Mouse (Mus musculus): Measurements from ENCODE around the gene Slc5a3. TPM values are rescaled to one million over a fixed set of nuclear protein-coding genes. Genes with fewer than 3 reads are reported as not detected.
A peak's percentile ranks its signal among the peaks of the same experiment; 100 is the strongest.

Slc5a3 gene
- polyA plus RNA-seq (2015; fragmentation: Nextera tagmentation; extraction: Ambion mirVana): 13.1 and 14.9 TPM in 2 replicates

DNA sequence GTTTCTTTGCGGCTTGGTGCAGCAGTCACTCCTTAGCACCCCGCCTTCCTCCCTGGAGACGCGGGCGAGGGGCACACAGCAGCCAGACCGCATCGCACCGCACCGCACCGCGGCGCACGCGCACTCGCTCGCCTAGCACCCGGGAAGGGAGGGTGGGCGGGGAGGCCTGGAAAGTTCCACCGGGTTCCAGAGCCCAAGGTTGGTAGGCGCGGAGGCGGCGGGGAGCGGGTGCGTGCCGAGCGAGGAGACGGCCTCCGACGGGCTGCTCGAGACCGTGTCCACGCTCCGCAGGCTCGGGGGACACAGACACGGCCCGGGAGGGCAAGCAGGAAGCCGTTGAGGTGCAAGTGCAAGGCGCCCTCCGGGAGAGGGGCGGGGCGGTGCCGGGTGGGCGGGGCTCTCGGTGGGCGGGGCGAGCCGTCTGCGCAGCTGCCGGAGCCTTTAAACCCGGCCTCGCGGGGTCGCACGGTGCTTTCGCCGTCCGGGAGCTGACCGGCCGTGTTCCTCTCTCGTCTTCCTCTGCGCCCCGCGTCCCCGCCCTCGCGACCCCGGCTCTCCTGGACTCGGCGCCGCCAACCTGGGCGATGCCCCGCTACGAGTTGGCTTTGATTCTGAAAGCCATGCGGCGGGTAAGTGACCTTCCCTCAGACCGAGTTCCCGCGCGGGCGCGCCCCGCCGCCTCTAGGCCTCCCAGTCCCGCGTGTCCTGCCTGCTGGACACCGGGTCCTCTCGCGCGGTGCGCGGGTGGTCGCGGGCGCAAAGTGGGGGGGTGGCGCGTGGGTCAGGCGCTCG, at the start of gene Slc5a3, which contains the start of the genes Mrps6 and Gm49711:
Gene Slc5a3, plus strand, starts transcription at position 471 of the 792 bp plus-strand sequence.
Gene Mrps6, plus strand, starts transcription at position 419 of the 792 bp plus-strand sequence.
Gene Gm49711, plus strand, starts transcription at position 465 of the 792 bp plus-strand sequence.
- under 1% methylated on average over 99 of the region's 99 CpGs for WGBS
- Histone ChIP-seq H3K36me3 (peaks cover 25% of the 10 kb centered on the region), H3K4me3 (peak within 1 kb of the TSS; percentile 92), H3K27me3 (no peaks in the 10 kb centered on the region), H3K9me3 (peaks cover 7% of the 10 kb centered on the region; the same call in 1 of the 2 replicates), H3K4me2 (peak within 1 kb of the TSS; percentile 84), H3K4me1 (replicated peaks) (peaks cover 37% of the 10 kb centered on the region), H3K27ac (replicated peaks) (peak within 1 kb of the TSS; percentile 92), H3K9ac (peak within 1 kb of the TSS; percentile 92)
- ATAC-seq (ENCODE audit: low read depth): peak; percentile 94

DNA sequence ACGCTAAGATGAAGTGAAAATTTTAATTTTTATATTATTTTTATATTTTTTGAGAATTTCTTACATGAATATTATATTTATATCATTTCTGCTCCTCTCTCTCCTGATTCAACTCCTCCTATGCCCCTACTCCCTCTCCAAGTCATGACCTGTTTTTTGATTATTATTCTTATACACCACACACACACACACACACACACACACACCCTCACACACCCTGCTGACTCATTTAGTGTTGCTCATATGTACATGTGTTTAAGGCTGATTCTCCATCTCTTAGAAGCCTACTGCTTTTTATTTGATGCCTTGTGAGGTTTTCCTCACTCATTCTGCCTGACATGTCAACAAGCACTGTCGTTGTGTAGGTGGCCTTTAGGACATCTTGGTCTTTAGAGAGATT, 48.5 kb upstream of the Slc5a3 start:
- Histone ChIP-seq H3K9me3 (no peaks in the 10 kb centered on the region), H3K27me3 (no peaks in the 10 kb centered on the region), H3K9ac (no peak overlapping the region), H3K4me2 (no peak overlapping the region), H3K27ac (replicated peaks) (no peak overlapping the region), H3K36me3 (no peaks in the 10 kb centered on the region), H3K4me1 (replicated peaks) (no peaks in the 10 kb centered on the region), H3K4me3 (no peak overlapping the region)
- ATAC-seq (ENCODE audit: low read depth): no peak
- 91% methylated on average over 2 of the region's 2 CpGs for WGBS

DNA sequence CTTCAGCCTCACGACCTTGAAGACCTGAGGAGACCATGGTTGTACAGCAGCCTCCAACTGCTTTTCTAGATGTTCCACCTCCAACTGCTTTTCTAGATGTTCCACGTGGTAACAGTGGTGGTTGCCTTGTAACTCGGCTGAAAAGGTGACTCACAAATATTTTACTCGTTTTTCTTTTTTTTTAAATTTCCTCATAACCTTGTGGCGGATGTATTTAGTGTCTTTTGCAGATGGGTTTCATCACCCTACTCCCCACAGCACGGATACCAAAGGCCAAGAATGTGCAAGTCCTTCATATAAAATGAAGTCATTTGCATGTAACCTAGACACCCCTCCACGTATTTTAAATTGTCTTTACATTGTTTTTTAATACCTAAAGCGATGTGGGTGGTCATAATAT, 41.3 kb upstream of the Slc5a3 start:
- WGBS: 91% methylated on average over 8 of the region's 8 CpGs
- Histone ChIP-seq H3K36me3 (no peaks in the 10 kb centered on the region), H3K4me1 (replicated peaks) (peaks cover 15% of the 10 kb centered on the region), H3K9ac (no peak overlapping the region), H3K9me3 (no peaks in the 10 kb centered on the region), H3K27me3 (no peaks in the 10 kb centered on the region), H3K27ac (replicated peaks) (no peak overlapping the region), H3K4me3 (no peak overlapping the region), H3K4me2 (no peak overlapping the region)
- no peak for ATAC-seq (ENCODE audit: low read depth)

DNA sequence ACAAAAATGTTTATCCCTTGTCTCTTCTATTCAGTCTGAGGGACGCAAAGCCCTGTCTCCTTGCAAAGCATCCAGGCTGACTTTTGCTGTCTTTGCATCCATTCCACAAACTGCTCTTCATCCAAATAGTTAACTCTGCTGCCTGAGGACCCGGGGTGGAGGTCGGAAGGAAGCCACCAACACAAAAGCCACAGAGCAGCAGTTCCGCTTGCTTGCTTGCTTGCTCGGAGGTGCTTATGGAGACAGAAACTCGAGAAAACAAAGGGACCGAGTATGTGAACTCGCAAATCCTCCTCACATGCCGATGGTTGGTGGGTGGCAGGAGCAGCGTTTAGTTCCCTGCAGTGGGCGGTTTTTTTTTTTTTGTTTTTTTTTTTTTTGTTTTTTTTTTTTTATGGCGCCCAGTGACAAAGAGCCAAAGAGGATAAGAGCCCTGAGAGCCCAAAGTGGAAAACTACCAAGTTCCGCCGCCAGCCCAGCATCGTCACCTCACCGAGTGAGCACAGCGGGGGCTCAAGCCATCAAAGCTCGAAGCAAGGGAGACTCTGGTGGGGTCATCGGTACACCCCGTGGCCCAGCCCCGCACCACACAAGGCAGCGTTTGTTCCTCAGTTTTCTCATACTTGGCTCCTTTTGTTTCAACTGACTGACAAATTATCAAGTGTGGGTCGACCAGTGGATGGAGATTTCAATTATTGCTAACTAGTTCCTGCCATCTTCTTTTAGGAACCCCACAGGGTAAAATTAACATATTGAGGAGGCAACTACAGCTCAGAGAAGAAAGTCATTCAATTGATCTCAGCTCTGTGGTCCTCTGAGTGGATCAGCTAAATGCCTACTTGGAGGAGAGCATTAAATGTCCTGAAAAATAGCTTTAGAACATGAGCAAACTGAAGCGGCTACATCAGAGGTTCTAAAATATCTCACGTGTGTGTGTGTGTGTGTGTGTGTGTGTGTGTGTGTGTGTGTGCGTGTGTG, 38.7 kb upstream of the Slc5a3 start:
- 8% methylated on average over 26 of the region's 26 CpGs for WGBS
- Histone ChIP-seq H3K27me3 (no peaks in the 10 kb centered on the region), H3K4me1 (replicated peaks) (peaks cover 15% of the 10 kb centered on the region), H3K9ac (peak overlapping the region; percentile 61), H3K4me2 (peak overlapping the region; percentile 54), H3K4me3 (peak overlapping the region; percentile 31), H3K9me3 (no peaks in the 10 kb centered on the region), H3K27ac (replicated peaks) (peak overlapping the region; percentile 52), H3K36me3 (no peaks in the 10 kb centered on the region)
- ATAC-seq (ENCODE audit: low read depth): peak; percentile 83

DNA sequence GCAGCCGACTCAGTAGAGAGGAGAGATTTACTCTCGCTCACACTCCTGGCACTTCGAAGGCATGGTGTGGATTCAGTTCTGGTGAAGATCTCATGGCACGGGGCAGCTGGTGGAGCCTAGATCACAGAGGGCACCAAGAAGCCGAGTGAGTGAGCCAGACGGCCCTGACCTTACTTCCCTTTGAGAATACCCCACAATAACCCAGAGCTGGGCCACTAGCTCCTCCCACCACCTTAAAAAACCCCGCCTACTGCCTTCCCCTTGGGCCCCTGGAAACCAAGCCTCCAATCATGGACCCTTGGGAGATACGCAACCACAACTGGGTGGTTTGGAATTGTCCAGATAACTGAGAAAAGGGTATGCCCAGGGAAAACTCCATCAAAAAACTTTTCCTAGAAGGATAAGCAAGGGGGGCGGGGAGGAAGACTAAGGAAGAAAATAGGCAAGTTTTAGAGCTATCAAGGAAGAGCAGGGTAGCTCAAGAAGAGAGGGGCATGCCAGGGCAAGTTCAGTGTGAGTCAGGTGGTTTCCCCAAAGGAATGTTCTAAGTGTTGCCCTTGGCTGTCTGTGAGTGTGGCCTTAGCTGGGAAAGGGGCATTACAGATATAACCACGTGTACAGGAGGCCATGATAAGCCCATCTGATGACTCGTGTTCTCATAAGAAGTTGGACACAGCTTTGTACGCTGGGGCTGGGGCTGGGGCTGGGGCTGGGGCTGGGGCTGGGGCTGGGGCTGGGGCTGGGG, 36.3 kb upstream of the Slc5a3 start:
- Histone ChIP-seq H3K4me1 (replicated peaks) (peaks cover 15% of the 10 kb centered on the region), H3K4me3 (no peak overlapping the region), H3K36me3 (no peaks in the 10 kb centered on the region), H3K4me2 (no peak overlapping the region), H3K27me3 (no peaks in the 10 kb centered on the region), H3K9ac (no peak overlapping the region), H3K27ac (replicated peaks) (no peak overlapping the region), H3K9me3 (no peaks in the 10 kb centered on the region)
- 86% methylated on average over 12 of the region's 12 CpGs for whole genome bisulfite sequencing
- no peak for ATAC-seq (ENCODE audit: low read depth)

DNA sequence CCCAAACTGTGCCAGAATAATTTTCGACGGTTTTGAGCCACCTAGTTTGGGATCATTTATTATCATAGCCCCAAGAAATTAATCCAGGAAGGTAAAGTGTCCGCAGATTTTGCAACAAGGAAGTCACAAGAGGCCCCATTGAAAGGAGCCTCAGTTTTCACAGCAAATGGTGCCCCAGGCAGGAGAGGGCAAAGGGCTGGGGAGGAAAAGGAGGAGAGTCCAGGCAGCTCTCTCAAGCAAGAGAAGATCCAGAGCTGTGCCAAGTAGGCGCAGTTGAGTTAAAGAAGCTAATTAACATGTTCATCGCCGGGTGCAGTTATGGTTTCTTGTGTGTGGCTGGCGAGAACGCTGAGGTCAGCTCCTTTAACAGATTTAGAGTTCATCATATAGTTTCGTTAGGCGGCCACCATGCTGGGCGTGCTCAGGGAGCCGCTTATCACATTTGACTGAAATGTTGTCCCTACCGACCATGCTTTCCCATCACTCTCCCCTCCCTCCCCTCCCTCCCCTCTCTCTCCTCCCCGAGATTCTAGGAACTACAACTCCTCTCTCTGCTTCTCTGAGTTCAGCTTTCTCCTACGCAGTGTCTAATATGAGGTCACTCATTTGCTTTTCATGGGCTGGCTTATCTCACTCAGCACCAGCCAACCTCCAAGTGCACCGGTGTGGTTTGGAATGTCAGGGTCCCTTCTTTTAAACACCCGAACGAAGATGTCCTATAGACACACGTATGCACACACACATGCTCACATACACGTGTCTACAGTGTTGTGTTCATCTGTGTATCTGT, 35.4 kb upstream of the Slc5a3 start:
- Histone ChIP-seq H3K27ac (replicated peaks) (no peak overlapping the region), H3K4me1 (replicated peaks) (peaks cover 15% of the 10 kb centered on the region), H3K4me2 (no peak overlapping the region), H3K4me3 (no peak overlapping the region), H3K9ac (no peak overlapping the region), H3K27me3 (no peaks in the 10 kb centered on the region), H3K9me3 (no peaks in the 10 kb centered on the region), H3K36me3 (no peaks in the 10 kb centered on the region)
- no peak for ATAC-seq (ENCODE audit: low read depth)
- 77% methylated on average over 20 of the region's 20 CpGs for WGBS

DNA sequence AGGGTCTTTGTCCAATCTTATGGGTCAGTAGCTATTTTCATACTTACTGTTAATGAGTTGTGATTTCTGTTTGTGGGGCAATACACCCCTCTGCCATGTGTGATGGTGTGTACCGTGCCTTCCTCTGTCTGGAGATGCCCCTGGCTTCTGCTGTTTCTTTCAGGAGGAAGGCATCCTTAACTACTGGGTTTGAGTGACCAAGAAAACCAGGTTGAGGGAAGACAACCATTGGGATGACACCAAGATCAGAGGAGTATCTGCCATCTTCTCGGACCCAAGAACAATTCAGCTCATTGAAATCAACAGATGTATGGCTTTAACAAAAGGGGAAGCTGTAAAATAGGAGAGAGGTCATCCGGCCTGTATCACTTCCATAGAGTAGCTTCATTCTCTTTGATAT, 24.8 kb upstream of the Slc5a3 start:
- Histone ChIP-seq H3K36me3 (no peaks in the 10 kb centered on the region), H3K4me3 (no peak overlapping the region), H3K27ac (replicated peaks) (no peak overlapping the region), H3K27me3 (no peaks in the 10 kb centered on the region), H3K4me1 (replicated peaks) (no peaks in the 10 kb centered on the region), H3K4me2 (no peak overlapping the region), H3K9ac (no peak overlapping the region), H3K9me3 (no peaks in the 10 kb centered on the region)
- whole genome bisulfite sequencing: 84% methylated on average over 3 of the region's 3 CpGs
- ATAC-seq (ENCODE audit: low read depth): no peak

DNA sequence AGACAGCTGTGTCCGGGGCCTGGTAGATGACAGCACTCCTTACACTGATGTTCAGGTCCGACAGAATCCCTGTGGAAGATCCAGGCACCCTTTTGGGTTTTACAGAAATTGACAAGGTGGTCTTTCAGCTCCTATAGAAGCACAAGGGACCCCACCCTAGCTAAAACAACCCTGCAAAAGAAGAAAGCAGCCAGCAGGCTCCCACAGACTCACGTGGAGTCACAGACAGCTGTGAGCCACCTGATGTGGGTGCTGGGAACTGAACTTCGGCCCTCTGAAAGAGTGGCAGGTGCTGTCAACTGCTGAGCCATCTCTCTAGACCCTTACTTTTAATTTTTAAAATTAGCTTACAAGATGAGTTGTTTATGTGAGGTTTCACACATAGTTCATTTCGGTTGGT, 23.4 kb upstream of the Slc5a3 start:
- no peak overlapping the region for H3K4me3 ChIP-seq
- H3K27ac ChIP-seq (replicated peaks): no peak overlapping the region
- H3K9me3 ChIP-seq: no peaks in the 10 kb centered on the region
- no peak for ATAC-seq (ENCODE audit: low read depth)
- WGBS: 77% methylated on average over 5 of the region's 5 CpGs
- no peak overlapping the region for H3K4me2 ChIP-seq
- H3K27me3 ChIP-seq: no peaks in the 10 kb centered on the region
- H3K4me1 ChIP-seq (replicated peaks): no peaks in the 10 kb centered on the region
- no peak overlapping the region for H3K9ac ChIP-seq
- H3K36me3 ChIP-seq: no peaks in the 10 kb centered on the region

DNA sequence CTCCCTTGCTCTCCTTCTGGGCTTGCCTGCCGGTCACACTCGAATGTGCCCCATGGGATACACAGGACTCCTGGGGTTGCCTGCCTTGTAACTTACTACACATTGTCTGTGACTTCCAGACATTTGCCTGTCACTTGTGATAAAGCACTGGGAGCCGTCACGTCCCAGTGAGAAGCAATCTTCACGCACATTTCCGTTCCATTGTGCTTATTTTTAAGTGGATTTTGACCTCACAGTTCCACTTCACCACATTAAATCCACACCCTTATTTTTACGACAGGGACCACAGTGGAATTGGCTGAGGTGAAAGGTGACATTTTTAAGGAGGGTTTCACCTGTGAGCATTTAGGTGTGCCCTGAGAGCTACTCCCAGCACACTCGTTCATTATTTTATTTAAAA, 21.4 kb upstream of the Slc5a3 start:
- WGBS: 31% methylated on average over 8 of the region's 8 CpGs
- Histone ChIP-seq H3K9me3 (no peaks in the 10 kb centered on the region), H3K27ac (replicated peaks) (no peak overlapping the region), H3K36me3 (no peaks in the 10 kb centered on the region), H3K9ac (no peak overlapping the region), H3K27me3 (no peaks in the 10 kb centered on the region), H3K4me3 (no peak overlapping the region), H3K4me1 (replicated peaks) (no peaks in the 10 kb centered on the region), H3K4me2 (no peak overlapping the region)
- no peak for ATAC-seq (ENCODE audit: low read depth)

DNA sequence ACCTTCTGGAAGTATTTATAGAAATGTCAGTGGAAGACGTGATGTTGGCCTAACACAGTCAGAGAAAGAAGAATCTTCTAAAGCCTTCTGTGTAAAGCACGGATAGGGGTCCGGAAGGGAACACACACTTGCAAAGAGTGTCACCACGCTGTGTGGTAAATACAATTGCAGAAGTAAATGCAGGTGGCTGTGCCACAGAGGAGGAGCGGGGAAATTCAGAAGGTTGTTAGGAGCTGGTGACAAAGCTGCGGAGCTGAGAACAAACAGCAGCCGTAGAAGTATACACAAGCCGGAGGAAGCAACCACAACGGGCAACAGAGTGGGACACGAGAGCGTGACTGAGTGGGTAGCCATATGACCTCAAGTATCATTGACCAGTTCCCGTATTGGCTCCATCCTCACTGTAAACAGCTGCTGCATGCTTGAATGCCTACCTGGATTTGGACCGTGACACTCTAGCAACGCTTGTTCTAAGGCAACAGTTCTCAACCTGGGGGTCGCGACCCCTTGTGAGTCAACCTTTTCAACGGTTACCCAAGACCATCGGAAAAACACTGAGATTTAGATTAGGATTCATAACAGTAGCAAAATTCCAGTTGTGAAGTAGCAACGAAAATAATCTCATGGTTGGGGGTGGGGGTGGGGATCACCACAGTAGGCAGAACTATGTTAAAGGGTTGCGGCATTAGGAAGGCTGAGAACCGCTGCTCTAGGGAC, 20.1 kb upstream of the Slc5a3 start:
- no peaks in the 10 kb centered on the region for H3K4me1 ChIP-seq (replicated peaks)
- no peak for ATAC-seq (ENCODE audit: low read depth)
- no peaks in the 10 kb centered on the region for H3K36me3 ChIP-seq
- no peaks in the 10 kb centered on the region for H3K27me3 ChIP-seq
- H3K4me2 ChIP-seq: no peak overlapping the region
- WGBS: 87% methylated on average over 21 of the region's 21 CpGs
- no peak overlapping the region for H3K4me3 ChIP-seq
- no peak overlapping the region for H3K9ac ChIP-seq
- H3K9me3 ChIP-seq: no peaks in the 10 kb centered on the region
- H3K27ac ChIP-seq (replicated peaks): no peak overlapping the region
